Mouse (Mus musculus) myocyte (in vitro differentiated cells): ENCODE measurements around the gene Epm2a.

Experiments used
- E2F4 ChIP-seq: IDR thresholded peaks from one replicate; pipeline ENCODE4 v1.6.1; 2011; ENCODE audit warnings: mild to moderate bottlenecking, control low read depth, moderate library complexity; ENCODE audit not compliant: insufficient read depth
- MYOD1 ChIP-seq, 3 experiments: IDR thresholded peaks; one replicate each; pipeline ENCODE4 v1.6.1; 2011; ENCODE audit warnings: control low read depth in 2 of 3, low read depth in 2 of 3, mild to moderate bottlenecking in 2 of 3, moderate library complexity in 1 of 3; ENCODE audit not compliant: insufficient read length in 2 of 3, control insufficient read depth in 1 of 3
- POLR2A ChIP-seq: IDR thresholded peaks from one replicate; pipeline ENCODE4 v1.6.1; 2011; ENCODE audit warnings: low read depth, mild to moderate bottlenecking, control low read depth, moderate library complexity; ENCODE audit not compliant: insufficient read length
- TCF12 ChIP-seq: IDR thresholded peaks from one replicate; pipeline ENCODE4 v1.6.1; 2011; ENCODE audit warnings: mild to moderate bottlenecking, control low read depth; ENCODE audit not compliant: poor library complexity, insufficient read depth, severe bottlenecking

DNA sequence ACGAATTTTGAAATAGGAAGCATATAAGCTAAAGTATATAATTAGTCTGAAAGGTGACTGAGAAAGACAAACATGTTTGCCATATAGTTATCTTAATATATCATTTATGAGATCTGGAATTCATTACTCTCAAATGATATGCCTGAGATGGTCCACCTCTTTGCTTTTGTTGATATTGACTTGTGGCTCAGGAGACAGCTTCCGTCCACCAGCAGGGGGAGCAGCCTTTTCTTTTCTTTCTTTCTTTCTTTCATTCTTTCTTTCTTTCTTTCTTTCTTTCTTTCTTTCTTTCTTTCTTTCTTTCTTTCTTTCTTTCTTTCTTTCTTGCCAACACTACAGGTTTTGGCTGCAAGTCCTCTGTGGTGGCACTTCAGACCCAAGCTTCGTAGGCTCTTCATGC, 16.7 kb upstream of the Epm2a start:
- TF ChIP-seq POLR2A (no peak), TCF12 (no peak), MYOD1 (IDR thresholded peaks at IDR 0.05; ENCODE audit: control insufficient read depth in 1 of 3, insufficient read length in 2 of 3, low read depth in 2 of 3) (no peak), E2F4 (no peak)
